Mouse (Mus musculus) thymus, postnatal 0 days (tissue): Measurements from ENCODE around the gene Lmod3. TPM values are rescaled to one million over a fixed set of nuclear protein-coding genes. Genes with fewer than 3 reads are reported as not detected.
A peak's percentile ranks its signal among the peaks of the same experiment; 100 is the strongest.

ENCODE experiments used
- DNase-seq: peaks from one replicate; pipeline ENCODE4 v3.0.0-alpha.2; 2015; ENCODE audit warnings: low spot score
- polyA plus RNA-seq: library from polyadenylated mRNA; unstranded; fragments of >200 nt; fragmentation: Nextera tagmentation; extraction: Ambion mirVana; gene quantifications from 2 replicates; pipeline ENCODE4 v1.2.1, GENCODE M21; 2015

Gene Lmod3
- 0.13 and 0.18 TPM in 2 replicates for polyA plus RNA-seq

GRCm38 (mm10) chr6:97252711-97253221 lies at the start of gene Lmod3:
Gene Lmod3 (minus strand): TSS chr6:97252759.
- no peak for DNase-seq

GRCm38 (mm10) chr6:97302303-97302702 lies 49.7 kb upstream of the Lmod3 start:
- DNase-seq, result no peak

GRCm38 (mm10) chr6:97300659-97301058 lies 48.1 kb upstream of the Lmod3 start:
- peak; percentile 74 for DNase-seq

- no peak for DNase-seq
Measured at GRCm38 (mm10) chr6:97300180-97300579, 47.6 kb upstream of the Lmod3 start.

GRCm38 (mm10) chr6:97297151-97297550 lies 44.6 kb upstream of the Lmod3 start:
- no peak for DNase-seq

GRCm38 (mm10) chr6:97295866-97296527 lies 43.4 kb upstream of the Lmod3 start:
- no peak for DNase-seq

GRCm38 (mm10) chr6:97295416-97295815 lies 42.9 kb upstream of the Lmod3 start:
- no peak for DNase-seq

GRCm38 (mm10) chr6:97293667-97294569 lies 41.4 kb upstream of the Lmod3 start:
- peak; percentile 85 for DNase-seq

GRCm38 (mm10) chr6:97292894-97293293 lies 40.3 kb upstream of the Lmod3 start:
- no peak for DNase-seq

- no peak for DNase-seq
Measured at GRCm38 (mm10) chr6:97292096-97292495, 39.5 kb upstream of the Lmod3 start.

- no peak for DNase-seq
Measured at GRCm38 (mm10) chr6:97291159-97291908, 38.8 kb upstream of the Lmod3 start.

- no peak for DNase-seq
Measured at GRCm38 (mm10) chr6:97290687-97291086, 38.1 kb upstream of the Lmod3 start.

GRCm38 (mm10) chr6:97289838-97290237 lies 37.3 kb upstream of the Lmod3 start:
- DNase-seq, result no peak

- no peak for DNase-seq
Measured at GRCm38 (mm10) chr6:97289316-97289820, 36.8 kb upstream of the Lmod3 start.

GRCm38 (mm10) chr6:97288047-97288855 lies 35.7 kb upstream of the Lmod3 start:
- no peak for DNase-seq

GRCm38 (mm10) chr6:97286332-97286731 lies 33.8 kb upstream of the Lmod3 start:
- no peak for DNase-seq

GRCm38 (mm10) chr6:97283676-97284075 lies 31.1 kb upstream of the Lmod3 start:
- DNase-seq, result no peak

GRCm38 (mm10) chr6:97278878-97279277 lies 26.3 kb upstream of the Lmod3 start:
- no peak for DNase-seq

- peak; percentile 73 for DNase-seq
Measured at GRCm38 (mm10) chr6:97278014-97278787, 25.6 kb upstream of the Lmod3 start.
